Mouse (Mus musculus): ENCODE measurements around the gene Ammecr1. TPM values are rescaled to one million over a fixed set of nuclear protein-coding genes. Genes with fewer than 3 reads are reported as not detected.

Ammecr1 gene
- polyA plus RNA-seq, 1 experiment, result 0.68 TPM

DNA sequence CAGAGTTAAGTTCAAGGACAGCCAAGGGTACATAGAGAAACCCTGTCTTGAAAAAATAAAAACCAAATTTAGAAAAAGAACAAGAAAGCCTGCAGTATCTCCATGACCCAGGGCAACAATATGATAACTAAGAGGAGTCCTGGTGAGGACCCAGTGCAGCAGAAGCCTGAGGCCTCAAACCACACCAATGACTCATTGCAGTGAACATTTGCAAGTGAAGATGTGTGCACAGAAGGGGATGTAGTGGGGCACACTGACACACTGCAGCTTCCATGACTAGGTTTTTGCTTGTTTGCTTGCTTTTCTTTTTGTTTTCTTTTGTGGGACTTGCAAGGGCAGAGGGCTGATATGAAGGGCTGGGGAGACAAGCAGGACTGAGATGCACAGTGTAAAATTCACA lies 52.3 kb downstream of the Ammecr1 start:
- no peak for TF ChIP-seq POLR2A (IDR thresholded peaks at IDR 0.05; ENCODE audit: low read depth, low read length)
- no peak for TF ChIP-seq CTCF (IDR thresholded peaks at IDR 0.05; ENCODE audit: extremely low read depth, insufficient read length, insufficient replicate concordance, low read depth, low read length)
- no peaks in the 10 kb centered on the region for H3K4me1 ChIP-seq (ENCODE audit: control insufficient read depth, insufficient read depth, insufficient read length, low read length)
- no peak overlapping the region for H3K27ac ChIP-seq (ENCODE audit: insufficient read depth, low read depth, low read length)
- no peaks in the 10 kb centered on the region for H3K36me3 ChIP-seq (ENCODE audit: control insufficient read depth, insufficient read depth, low read length)
- H3K4me3 ChIP-seq (ENCODE audit: low read depth, low read length), result no peak overlapping the region
- H3K27me3 ChIP-seq (ENCODE audit: control insufficient read depth, insufficient read depth, low read length), result no peaks in the 10 kb centered on the region

DNA sequence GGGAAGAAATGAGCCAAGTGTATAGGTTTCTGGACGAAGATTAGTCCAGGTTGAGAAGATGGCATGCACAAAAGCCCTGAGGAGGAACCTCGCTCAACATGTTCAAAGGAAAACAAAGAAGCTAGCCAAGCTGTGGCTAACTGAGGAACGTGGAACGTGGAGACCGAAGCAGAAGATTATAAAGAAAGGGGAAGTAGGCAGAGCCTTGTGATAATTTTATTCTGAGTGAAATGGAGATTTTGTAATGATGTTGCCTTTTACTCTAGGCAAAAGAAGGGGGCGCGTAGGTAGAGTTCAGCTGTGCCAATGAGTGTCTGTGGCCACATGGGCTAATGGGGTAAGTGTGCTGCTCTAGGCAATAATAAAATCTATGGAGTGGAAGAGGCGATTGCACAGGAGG lies 62.7 kb downstream of the Ammecr1 start:
- Histone ChIP-seq H3K4me3 (ENCODE audit: low read depth, low read length) (no peak overlapping the region), H3K4me1 (ENCODE audit: control insufficient read depth, insufficient read depth, insufficient read length, low read length) (peaks cover 4% of the 10 kb centered on the region; the same call in 1 of the 2 replicates), H3K36me3 (ENCODE audit: control insufficient read depth, insufficient read depth, low read length) (no peaks in the 10 kb centered on the region), H3K27ac (ENCODE audit: insufficient read depth, low read depth, low read length) (no peak overlapping the region), H3K27me3 (ENCODE audit: control insufficient read depth, insufficient read depth, low read length) (no peaks in the 10 kb centered on the region)
- WGBS, result 83% methylated on average over 8 of the region's 8 CpGs
- no peak for TF ChIP-seq POLR2A (IDR thresholded peaks at IDR 0.05; ENCODE audit: low read depth, low read length)
- no peak for TF ChIP-seq CTCF (IDR thresholded peaks at IDR 0.05; ENCODE audit: extremely low read depth, insufficient read length, insufficient replicate concordance, low read depth, low read length)

DNA sequence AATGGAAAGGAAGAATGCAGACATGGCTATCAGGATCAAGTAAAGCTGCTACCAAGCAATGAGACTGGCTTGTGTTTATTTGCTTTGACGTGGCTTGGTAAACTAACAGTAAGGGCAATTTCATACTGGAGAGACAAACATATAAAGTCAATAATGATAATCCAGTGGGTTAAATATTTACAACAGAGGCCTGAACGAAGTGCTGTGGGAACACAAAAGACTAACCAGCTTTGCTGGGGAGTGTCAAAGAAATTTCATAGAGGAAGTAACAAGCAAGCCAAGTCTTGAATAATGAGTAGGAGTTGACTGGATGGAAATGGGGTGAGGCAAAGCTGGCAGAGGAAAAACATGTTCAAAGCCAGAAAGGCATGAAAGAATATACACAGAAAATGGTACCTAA lies 63.9 kb downstream of the Ammecr1 start:
- Histone ChIP-seq H3K27me3 (ENCODE audit: control insufficient read depth, insufficient read depth, low read length) (no peaks in the 10 kb centered on the region), H3K36me3 (ENCODE audit: control insufficient read depth, insufficient read depth, low read length) (no peaks in the 10 kb centered on the region), H3K4me1 (ENCODE audit: control insufficient read depth, insufficient read depth, insufficient read length, low read length) (peaks cover 4% of the 10 kb centered on the region; the same call in 1 of the 2 replicates), H3K27ac (ENCODE audit: insufficient read depth, low read depth, low read length) (no peak overlapping the region), H3K4me3 (ENCODE audit: low read depth, low read length) (no peak overlapping the region)
- WGBS, result 28% methylated on average over 2 of the region's 2 CpGs
- TF ChIP-seq POLR2A (IDR thresholded peaks at IDR 0.05; ENCODE audit: low read depth, low read length) (no peak), CTCF (IDR thresholded peaks at IDR 0.05; ENCODE audit: extremely low read depth, insufficient read length, insufficient replicate concordance, low read depth, low read length) (no peak)

DNA sequence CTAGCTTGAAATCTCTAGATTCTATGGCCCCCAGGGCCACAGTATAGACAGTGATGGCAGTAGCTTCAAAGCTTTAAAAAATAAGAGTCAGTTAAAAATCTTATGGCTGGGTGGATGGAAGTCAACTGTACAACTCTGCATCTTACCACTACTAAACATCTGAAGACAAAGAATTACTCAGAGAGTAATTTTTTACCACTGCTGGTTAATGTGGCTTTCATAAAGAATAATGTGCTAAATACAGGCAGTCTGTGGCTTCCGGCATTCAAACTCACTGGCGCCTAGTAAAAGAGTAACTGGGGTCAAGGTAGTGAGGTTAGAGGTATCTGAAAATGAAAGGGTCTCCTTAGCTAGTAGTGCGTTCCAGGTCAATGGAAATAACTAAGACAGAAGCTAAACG lies 64.6 kb downstream of the Ammecr1 start:
- 78% methylated on average over 4 of the region's 4 CpGs for WGBS
- TF ChIP-seq CTCF (IDR thresholded peaks at IDR 0.05; ENCODE audit: extremely low read depth, insufficient read length, insufficient replicate concordance, low read depth, low read length), result no peak
- H3K27me3 ChIP-seq (ENCODE audit: control insufficient read depth, insufficient read depth, low read length), result no peaks in the 10 kb centered on the region
- no peak overlapping the region for H3K27ac ChIP-seq (ENCODE audit: insufficient read depth, low read depth, low read length)
- H3K36me3 ChIP-seq (ENCODE audit: control insufficient read depth, insufficient read depth, low read length), result no peaks in the 10 kb centered on the region
- no peak overlapping the region for H3K4me3 ChIP-seq (ENCODE audit: low read depth, low read length)
- peaks cover 4% of the 10 kb centered on the region; the same call in 1 of the 2 replicates for H3K4me1 ChIP-seq (ENCODE audit: control insufficient read depth, insufficient read depth, insufficient read length, low read length)

DNA sequence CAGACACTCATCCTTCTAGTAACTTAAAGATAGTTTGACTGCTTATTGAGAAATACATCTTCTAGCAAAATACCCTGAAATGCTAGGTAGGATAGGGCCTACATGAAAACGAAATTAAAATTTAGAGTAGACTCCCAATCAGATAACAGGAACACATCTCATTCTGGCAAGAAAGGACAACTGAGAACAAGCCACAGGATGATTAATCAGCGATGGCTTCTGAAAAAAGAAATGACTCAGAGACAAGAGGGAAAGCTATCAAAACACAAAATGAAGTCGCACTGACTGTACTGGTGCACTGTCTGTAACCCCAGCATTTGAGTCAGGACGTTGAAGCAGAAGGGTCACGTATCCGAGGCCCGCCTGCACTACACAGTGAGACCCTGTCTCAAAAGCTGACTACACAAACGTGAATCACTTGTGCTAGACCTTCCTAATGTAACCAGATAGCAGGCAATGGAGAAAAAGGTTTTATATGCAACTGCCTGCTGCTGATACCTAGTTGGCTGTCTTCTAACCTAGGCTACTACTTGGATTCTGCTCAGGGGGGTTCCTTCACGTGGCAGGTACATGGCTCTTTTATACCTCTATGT lies 68.1 kb downstream of the Ammecr1 start:
- Histone ChIP-seq H3K27me3 (ENCODE audit: control insufficient read depth, insufficient read depth, low read length) (no peaks in the 10 kb centered on the region), H3K4me3 (ENCODE audit: low read depth, low read length) (no peak overlapping the region), H3K36me3 (ENCODE audit: control insufficient read depth, insufficient read depth, low read length) (no peaks in the 10 kb centered on the region), H3K4me1 (ENCODE audit: control insufficient read depth, insufficient read depth, insufficient read length, low read length) (peaks cover 4% of the 10 kb centered on the region; the same call in 1 of the 2 replicates), H3K27ac (ENCODE audit: insufficient read depth, low read depth, low read length) (no peak overlapping the region)
- no peak for TF ChIP-seq POLR2A (IDR thresholded peaks at IDR 0.05; ENCODE audit: low read depth, low read length)
- TF ChIP-seq CTCF (IDR thresholded peaks at IDR 0.05; ENCODE audit: extremely low read depth, insufficient read length, insufficient replicate concordance, low read depth, low read length), result no peak
- WGBS, result 83% methylated on average over 9 of the region's 9 CpGs

DNA sequence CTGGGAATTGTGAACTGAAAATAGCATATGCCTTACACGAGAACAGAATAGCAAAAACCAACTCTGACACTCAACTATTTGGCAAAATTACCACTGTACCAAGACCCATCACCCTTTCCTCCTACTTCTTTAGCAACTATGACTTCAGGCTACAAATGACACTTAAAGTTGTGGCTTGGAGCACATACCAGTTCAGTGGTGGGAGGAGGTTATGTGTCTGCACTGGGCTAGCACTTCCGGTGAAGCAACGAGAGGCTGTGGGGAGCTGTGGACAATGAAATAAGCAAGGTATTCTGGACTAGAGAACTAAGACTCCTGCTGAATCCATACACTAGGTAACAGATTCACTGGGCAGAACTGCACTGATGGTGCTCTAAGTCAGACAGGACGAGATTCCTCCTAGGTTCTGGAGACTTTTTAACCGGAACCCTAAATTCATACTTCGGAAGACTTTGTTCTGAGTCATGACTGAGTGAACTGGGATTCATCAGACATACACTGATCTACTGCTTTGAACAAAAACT lies 69.0 kb downstream of the Ammecr1 start:
- 89% methylated on average over 6 of the region's 6 CpGs for WGBS
- H3K27ac ChIP-seq (ENCODE audit: insufficient read depth, low read depth, low read length), result no peak overlapping the region
- no peak overlapping the region for H3K4me3 ChIP-seq (ENCODE audit: low read depth, low read length)
- no peaks in the 10 kb centered on the region for H3K27me3 ChIP-seq (ENCODE audit: control insufficient read depth, insufficient read depth, low read length)
- 0 out of 2 replicates have a peak, but pooled peaks cover 2% of the 10 kb centered on the region for H3K4me1 ChIP-seq (ENCODE audit: control insufficient read depth, insufficient read depth, insufficient read length, low read length)
- TF ChIP-seq CTCF (IDR thresholded peaks at IDR 0.05; ENCODE audit: extremely low read depth, insufficient read length, insufficient replicate concordance, low read depth, low read length) (no peak), POLR2A (IDR thresholded peaks at IDR 0.05; ENCODE audit: low read depth, low read length) (no peak)
- no peaks in the 10 kb centered on the region for H3K36me3 ChIP-seq (ENCODE audit: control insufficient read depth, insufficient read depth, low read length)

DNA sequence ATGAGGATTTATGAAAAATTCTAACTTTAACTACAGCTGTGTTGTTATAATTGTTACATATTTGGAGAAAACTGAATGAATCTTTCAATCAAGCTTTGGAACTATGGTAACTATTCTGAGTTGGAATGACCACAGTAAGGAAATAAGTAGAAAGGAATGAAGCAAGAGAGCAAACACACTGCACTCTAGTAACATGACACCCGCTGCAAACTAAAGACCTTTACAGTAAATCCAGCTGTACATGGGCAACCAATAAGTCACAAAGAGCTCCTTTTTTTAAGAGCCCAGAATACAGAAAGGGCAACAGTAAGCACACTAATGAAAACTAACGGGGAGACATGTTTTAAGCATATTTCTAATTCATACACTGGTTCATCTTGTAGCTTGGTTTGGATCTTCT lies 71.2 kb downstream of the Ammecr1 start:
- Histone ChIP-seq H3K36me3 (ENCODE audit: control insufficient read depth, insufficient read depth, low read length) (no peaks in the 10 kb centered on the region), H3K4me3 (ENCODE audit: low read depth, low read length) (no peak overlapping the region), H3K27ac (ENCODE audit: insufficient read depth, low read depth, low read length) (no peak overlapping the region), H3K4me1 (ENCODE audit: control insufficient read depth, insufficient read depth, insufficient read length, low read length) (no peaks in the 10 kb centered on the region), H3K27me3 (ENCODE audit: control insufficient read depth, insufficient read depth, low read length) (no peaks in the 10 kb centered on the region)
- TF ChIP-seq CTCF (IDR thresholded peaks at IDR 0.05; ENCODE audit: extremely low read depth, insufficient read length, insufficient replicate concordance, low read depth, low read length), result no peak
- no peak for TF ChIP-seq POLR2A (IDR thresholded peaks at IDR 0.05; ENCODE audit: low read depth, low read length)
- 75% methylated on average over 2 of the region's 2 CpGs for WGBS
